Mouse (Mus musculus): ENCODE data around the gene Phf19. TPM values are rescaled to one million over a fixed set of nuclear protein-coding genes. Genes with fewer than 3 reads are reported as not detected.

Gene Phf19
- polyA plus RNA-seq, 1 experiment from 2014 or later = 3.0 TPM

DNA sequence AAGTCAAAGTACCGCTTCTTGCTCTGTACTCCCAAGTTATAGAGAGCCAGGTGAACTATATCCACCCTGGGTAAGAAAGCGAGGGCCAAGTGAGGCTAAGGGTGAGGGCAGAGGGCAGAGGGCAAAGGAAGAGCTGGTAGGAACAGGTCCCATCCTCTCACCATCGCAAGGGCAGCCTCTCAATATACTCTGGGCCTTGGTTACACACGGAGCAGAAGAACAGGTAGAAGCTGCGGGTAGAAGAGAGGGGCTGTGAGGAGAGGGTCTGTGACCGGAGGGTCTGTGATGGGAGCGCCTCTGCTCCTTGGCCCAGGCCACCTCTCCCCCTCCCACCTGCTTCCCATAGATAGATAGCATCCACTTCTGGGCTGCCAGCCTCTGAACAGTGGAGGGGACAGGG lies 10.6 kb downstream of the Phf19 start:
- peaks cover 24% of the 10 kb centered on the region for H3K27me3 ChIP-seq (ENCODE audit: poor library complexity, severe bottlenecking)
- DNase-seq (ENCODE audit: extremely low spot score, low spot score) = no peak
- H3K9me3 ChIP-seq = no peaks in the 10 kb centered on the region
- peaks cover 3% of the 10 kb centered on the region; the same call in 1 of the 2 replicates for H3K36me3 ChIP-seq (replicated peaks)
- no peak overlapping the region for H3K27ac ChIP-seq
- WGBS = 95% methylated on average over 7 of the region's 7 CpGs
- H3K4me3 ChIP-seq = no peak overlapping the region
- H3K4me1 ChIP-seq = peaks cover 30% of the 10 kb centered on the region

- Histone ChIP-seq H3K36me3 (replicated peaks) (peaks cover 3% of the 10 kb centered on the region; the same call in 1 of the 2 replicates), H3K27ac (no peak overlapping the region), H3K27me3 (ENCODE audit: poor library complexity, severe bottlenecking) (peaks cover 21% of the 10 kb centered on the region), H3K4me3 (no peak overlapping the region), H3K9me3 (no peaks in the 10 kb centered on the region), H3K4me1 (peaks cover 34% of the 10 kb centered on the region)
- DNase-seq (ENCODE audit: extremely low spot score, low spot score) = no peak
- WGBS = 85% methylated on average over 6 of the region's 6 CpGs
Observed at GRCm38 (mm10) chr2:34902731-34903130, 11.1 kb downstream of the Phf19 start.

GRCm38 (mm10) chr2:34901726-34902125 lies 12.1 kb downstream of the Phf19 start:
- no peak overlapping the region for H3K4me3 ChIP-seq
- WGBS = 76% methylated on average over 4 of the region's 4 CpGs
- DNase-seq (ENCODE audit: extremely low spot score, low spot score) = no peak
- H3K27me3 ChIP-seq (ENCODE audit: poor library complexity, severe bottlenecking) = peaks cover 12% of the 10 kb centered on the region
- peaks cover 31% of the 10 kb centered on the region for H3K4me1 ChIP-seq
- H3K27ac ChIP-seq = no peak overlapping the region
- H3K9me3 ChIP-seq = no peaks in the 10 kb centered on the region
- H3K36me3 ChIP-seq (replicated peaks) = peaks cover 3% of the 10 kb centered on the region; the same call in 1 of the 2 replicates

DNA sequence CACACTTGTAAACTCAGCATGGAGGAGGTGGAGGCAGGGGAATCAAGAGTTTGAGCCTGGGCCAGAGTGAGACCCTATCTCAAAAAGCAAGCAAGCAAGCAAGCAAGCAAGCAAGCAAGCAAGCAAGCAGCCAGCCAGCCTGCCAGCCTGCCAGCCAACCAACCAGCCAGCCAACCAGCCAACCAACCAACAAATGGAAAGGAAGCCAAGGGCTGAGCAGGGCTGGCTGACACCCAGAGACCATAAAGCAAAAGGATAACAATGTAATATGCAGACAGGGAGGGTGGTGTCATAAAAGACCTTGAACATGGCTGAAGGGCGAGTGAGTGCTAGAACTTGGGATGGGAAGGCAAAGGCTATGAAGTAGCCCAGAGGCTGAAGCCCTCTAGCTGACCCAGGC lies 13.4 kb downstream of the Phf19 start:
- no peak for DNase-seq (ENCODE audit: extremely low spot score, low spot score)
- Histone ChIP-seq H3K4me3 (no peak overlapping the region), H3K9me3 (no peaks in the 10 kb centered on the region), H3K36me3 (replicated peaks) (peaks cover 3% of the 10 kb centered on the region; the same call in 1 of the 2 replicates), H3K27ac (no peak overlapping the region), H3K27me3 (ENCODE audit: poor library complexity, severe bottlenecking) (0 out of 2 replicates have a peak, but pooled peaks cover 5% of the 10 kb centered on the region), H3K4me1 (peaks cover 24% of the 10 kb centered on the region)
- WGBS = 85% methylated on average over 1 of the region's 1 CpGs

DNA sequence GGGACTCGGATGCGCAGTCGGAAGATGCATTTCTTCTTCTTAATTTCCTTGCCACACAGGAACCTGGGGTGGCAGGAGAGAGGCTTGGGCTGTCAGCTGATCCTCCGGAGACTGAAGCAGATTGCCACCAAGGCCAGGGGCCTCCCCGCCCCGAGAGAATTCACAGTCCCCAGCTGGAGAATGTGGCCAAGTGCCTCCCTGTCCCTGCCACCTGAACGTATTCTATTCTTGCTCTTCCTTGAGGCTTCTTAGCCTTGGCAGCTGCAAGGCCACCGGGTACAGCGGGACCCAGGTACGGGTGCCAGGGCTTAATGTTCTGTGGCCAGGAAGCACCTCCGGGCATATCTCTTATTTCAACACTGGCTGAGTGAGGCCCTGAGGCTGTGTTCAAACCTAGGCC lies 14.1 kb downstream of the Phf19 start:
- no peak overlapping the region for H3K4me3 ChIP-seq
- no peak overlapping the region for H3K27ac ChIP-seq
- peaks cover 18% of the 10 kb centered on the region for H3K4me1 ChIP-seq
- peaks cover 3% of the 10 kb centered on the region; the same call in 1 of the 2 replicates for H3K36me3 ChIP-seq (replicated peaks)
- 0 out of 2 replicates have a peak, but pooled peaks cover 5% of the 10 kb centered on the region for H3K27me3 ChIP-seq (ENCODE audit: poor library complexity, severe bottlenecking)
- no peaks in the 10 kb centered on the region for H3K9me3 ChIP-seq
- WGBS = 87% methylated on average over 11 of the region's 11 CpGs
- DNase-seq (ENCODE audit: extremely low spot score, low spot score) = no peak

- 22% methylated on average over 10 of the region's 10 CpGs for WGBS
- Histone ChIP-seq H3K4me1 (peaks cover 6% of the 10 kb centered on the region), H3K4me3 (no peak overlapping the region), H3K36me3 (replicated peaks) (peaks cover 3% of the 10 kb centered on the region; the same call in 1 of the 2 replicates), H3K9me3 (no peaks in the 10 kb centered on the region), H3K27ac (no peak overlapping the region), H3K27me3 (ENCODE audit: poor library complexity, severe bottlenecking) (0 out of 2 replicates have a peak, but pooled peaks cover 5% of the 10 kb centered on the region)
- no peak for DNase-seq (ENCODE audit: extremely low spot score, low spot score)
Observed at GRCm38 (mm10) chr2:34897820-34898219, 16.0 kb downstream of the Phf19 start.

DNA sequence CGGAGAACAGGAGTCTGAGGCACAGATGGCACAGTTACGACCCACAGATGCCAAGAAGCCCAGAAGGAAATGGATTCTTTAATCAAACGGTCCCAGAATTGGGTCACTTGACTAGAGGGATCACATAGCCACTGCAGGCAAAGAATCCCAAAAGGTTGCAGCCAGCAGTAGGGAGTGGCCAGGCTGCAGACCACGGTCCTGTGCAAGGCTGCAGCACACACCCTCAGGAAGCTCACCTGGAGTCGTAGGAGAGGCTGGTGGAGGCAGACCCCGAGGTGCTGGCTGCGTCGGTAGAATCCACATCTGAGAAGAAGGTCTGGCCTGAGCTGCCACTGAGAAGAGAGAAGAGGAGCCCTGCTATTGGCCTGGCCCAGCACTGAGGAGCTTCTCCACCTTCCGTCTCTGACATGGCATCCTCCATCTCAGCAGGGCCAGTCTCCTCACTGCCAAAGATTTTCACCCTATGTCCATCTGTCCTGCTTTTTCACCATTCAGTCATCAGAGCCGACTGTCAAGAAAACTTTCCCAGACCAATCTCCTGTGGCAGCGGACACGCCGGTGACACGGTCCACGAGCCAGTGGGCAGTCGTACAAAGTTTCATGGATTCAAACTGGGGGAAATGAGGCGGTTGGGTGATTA lies 16.9 kb downstream of the Phf19 start:
- Histone ChIP-seq H3K9me3 (no peaks in the 10 kb centered on the region), H3K27ac (no peak overlapping the region), H3K4me1 (peaks cover 6% of the 10 kb centered on the region), H3K27me3 (ENCODE audit: poor library complexity, severe bottlenecking) (0 out of 2 replicates have a peak, but pooled peaks cover 5% of the 10 kb centered on the region), H3K4me3 (no peak overlapping the region), H3K36me3 (replicated peaks) (peaks cover 3% of the 10 kb centered on the region; the same call in 1 of the 2 replicates)
- DNase-seq (ENCODE audit: extremely low spot score, low spot score) = no peak
- 87% methylated on average over 17 of the region's 17 CpGs for WGBS

GRCm38 (mm10) chr2:34895503-34896113 lies 18.2 kb downstream of the Phf19 start:
- Histone ChIP-seq H3K9me3 (no peaks in the 10 kb centered on the region), H3K27me3 (ENCODE audit: poor library complexity, severe bottlenecking) (0 out of 2 replicates have a peak, but pooled peaks cover 5% of the 10 kb centered on the region), H3K4me1 (peaks cover 6% of the 10 kb centered on the region), H3K36me3 (replicated peaks) (no peaks in the 10 kb centered on the region), H3K4me3 (no peak overlapping the region), H3K27ac (no peak overlapping the region)
- DNase-seq (ENCODE audit: extremely low spot score, low spot score) = no peak
- WGBS = 83% methylated on average over 19 of the region's 19 CpGs

DNA sequence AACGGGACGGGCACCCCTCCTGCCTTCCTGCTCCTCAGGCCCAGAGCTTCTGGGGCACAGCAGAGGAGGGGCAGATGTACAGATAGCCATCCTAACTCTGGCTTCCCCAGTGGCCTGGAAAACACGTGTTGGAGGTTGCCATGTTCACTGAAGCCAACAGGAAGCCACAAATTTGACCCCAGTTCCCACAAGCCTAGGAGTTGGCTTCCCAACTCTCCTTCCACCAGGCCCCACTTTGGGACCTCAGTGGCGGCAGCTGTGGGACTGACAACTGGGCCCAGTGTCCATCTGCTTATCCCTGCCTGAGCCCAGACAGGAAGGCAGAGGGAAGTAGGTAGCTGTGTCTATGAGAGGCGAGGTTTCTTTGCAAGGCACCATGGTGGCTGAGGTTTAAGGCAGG lies 19.9 kb downstream of the Phf19 start:
- Histone ChIP-seq H3K4me1 (peaks cover 6% of the 10 kb centered on the region), H3K4me3 (no peak overlapping the region), H3K9me3 (no peaks in the 10 kb centered on the region), H3K36me3 (replicated peaks) (no peaks in the 10 kb centered on the region), H3K27ac (no peak overlapping the region), H3K27me3 (ENCODE audit: poor library complexity, severe bottlenecking) (0 out of 2 replicates have a peak, but pooled peaks cover 5% of the 10 kb centered on the region)
- WGBS = 79% methylated on average over 5 of the region's 5 CpGs
- no peak for DNase-seq (ENCODE audit: extremely low spot score, low spot score)

GRCm38 (mm10) chr2:34884186-34884585 lies 29.6 kb downstream of the Phf19 start:
- Histone ChIP-seq H3K4me1 (peaks cover 9% of the 10 kb centered on the region), H3K27me3 (ENCODE audit: poor library complexity, severe bottlenecking) (peaks cover 25% of the 10 kb centered on the region), H3K9me3 (no peaks in the 10 kb centered on the region), H3K27ac (no peak overlapping the region), H3K36me3 (replicated peaks) (no peaks in the 10 kb centered on the region), H3K4me3 (no peak overlapping the region)
- 86% methylated on average over 2 of the region's 2 CpGs for WGBS
- DNase-seq (ENCODE audit: extremely low spot score, low spot score) = no peak

GRCm38 (mm10) chr2:34883190-34883589 lies 30.6 kb downstream of the Phf19 start:
- DNase-seq (ENCODE audit: extremely low spot score, low spot score) = no peak
- H3K9me3 ChIP-seq = no peaks in the 10 kb centered on the region
- H3K4me3 ChIP-seq = no peak overlapping the region
- 78% methylated on average over 5 of the region's 5 CpGs for WGBS
- H3K36me3 ChIP-seq (replicated peaks) = no peaks in the 10 kb centered on the region
- peaks cover 15% of the 10 kb centered on the region for H3K4me1 ChIP-seq
- H3K27me3 ChIP-seq (ENCODE audit: poor library complexity, severe bottlenecking) = peaks cover 32% of the 10 kb centered on the region
- no peak overlapping the region for H3K27ac ChIP-seq

DNA sequence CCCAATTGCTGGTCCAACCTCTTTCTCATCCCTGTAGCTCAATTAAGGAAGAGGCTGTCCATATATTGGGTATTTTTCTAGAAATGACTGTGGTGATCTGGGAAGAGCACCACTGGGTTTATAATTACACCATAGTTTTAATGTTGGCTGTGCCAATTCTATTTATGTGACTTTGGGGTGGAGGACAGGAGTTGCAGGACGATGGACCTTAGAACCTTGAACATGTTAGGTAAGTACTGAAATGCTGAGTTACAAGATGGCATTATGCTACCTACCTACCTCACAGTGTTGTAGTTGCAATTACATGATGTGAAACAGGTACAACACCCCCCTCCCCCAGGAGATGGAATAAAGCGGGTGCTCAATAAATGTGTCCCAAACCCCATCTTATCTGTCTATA lies 31.1 kb downstream of the Phf19 start:
- H3K9me3 ChIP-seq = no peaks in the 10 kb centered on the region
- H3K4me3 ChIP-seq = no peak overlapping the region
- DNase-seq (ENCODE audit: extremely low spot score, low spot score) = no peak
- H3K4me1 ChIP-seq = peaks cover 15% of the 10 kb centered on the region
- H3K27me3 ChIP-seq (ENCODE audit: poor library complexity, severe bottlenecking) = peaks cover 37% of the 10 kb centered on the region
- H3K36me3 ChIP-seq (replicated peaks) = no peaks in the 10 kb centered on the region
- WGBS = 93% methylated on average over 2 of the region's 2 CpGs
- H3K27ac ChIP-seq = no peak overlapping the region

DNA sequence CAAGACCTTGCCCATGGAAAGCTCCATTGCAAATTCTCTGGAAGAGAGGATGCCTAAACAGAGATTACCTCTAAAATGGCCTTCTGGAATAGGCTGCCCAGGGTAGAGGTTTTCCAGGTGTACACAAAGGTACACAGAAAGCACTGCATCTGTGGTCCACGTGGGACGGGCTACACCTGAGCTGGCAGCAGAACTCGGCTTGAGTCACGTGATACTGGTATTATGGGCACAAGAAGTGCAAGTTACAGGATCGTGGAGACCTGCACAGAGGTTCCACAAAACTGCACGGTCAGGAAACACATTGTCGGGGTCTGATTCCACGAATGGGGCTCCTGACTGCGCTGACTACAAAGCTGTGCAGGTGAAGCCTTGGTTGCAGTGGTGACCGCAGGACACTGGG lies 33.8 kb downstream of the Phf19 start:
- 87% methylated on average over 10 of the region's 10 CpGs for WGBS
- H3K27ac ChIP-seq = no peak overlapping the region
- H3K36me3 ChIP-seq (replicated peaks) = no peaks in the 10 kb centered on the region
- H3K4me1 ChIP-seq = peaks cover 15% of the 10 kb centered on the region
- peaks cover 60% of the 10 kb centered on the region for H3K27me3 ChIP-seq (ENCODE audit: poor library complexity, severe bottlenecking)
- H3K9me3 ChIP-seq = no peaks in the 10 kb centered on the region
- DNase-seq (ENCODE audit: extremely low spot score, low spot score) = no peak
- no peak overlapping the region for H3K4me3 ChIP-seq
